Mouse (Mus musculus) erythroblast, embryonic 14.5 days (primary cell): ENCODE measurements around the gene Hlx. TPM values are rescaled to one million over a fixed set of nuclear protein-coding genes. Genes with fewer than 3 reads are reported as not detected.
A peak's percentile ranks its signal among the peaks of the same experiment; 100 is the strongest.

Source experiments
- H3K27me3 ChIP-seq: 2 replicates; pipeline ENCODE4 v1.6.1; 2012; ENCODE audit warnings: inconsistent platforms; ENCODE audit not compliant: control insufficient read depth
- H3K36me3 ChIP-seq: 2 replicates; pipeline ENCODE4 v1.6.1; 2012; ENCODE audit warnings: mild to moderate bottlenecking, inconsistent platforms; ENCODE audit not compliant: control insufficient read depth
- H3K4me1 ChIP-seq: 2 replicates; pipeline ENCODE4 v1.6.1; 2012; ENCODE audit warnings: inconsistent platforms; ENCODE audit not compliant: control insufficient read depth
- H3K4me3 ChIP-seq: replicated peaks from 2 replicates; pipeline ENCODE3; 2012; ENCODE audit warnings: moderate library complexity, mild to moderate bottlenecking, inconsistent platforms
- H3K9me3 ChIP-seq: 2 replicates; pipeline ENCODE4 v1.6.1; 2012; ENCODE audit warnings: low read length, inconsistent platforms, mixed read lengths; ENCODE audit not compliant: control insufficient read depth
- GATA1 ChIP-seq: IDR thresholded peaks from 2 replicates; pipeline ENCODE4 v1.6.1; 2012; ENCODE audit warnings: low read length, inconsistent platforms, mixed read lengths
- TAL1 ChIP-seq: IDR thresholded peaks from 3 replicates; pipeline ENCODE4 v1.6.1; 2012; ENCODE audit warnings: low read length, inconsistent platforms, mixed read lengths
- polyA plus RNA-seq: library from polyadenylated mRNA; stranded (reverse); fragments of >175 nt; gene quantifications from 2 replicates; pipeline ENCODE4 v1.2.3, GENCODE M21; 2012

Hlx gene
- 0.64 and 0.76 TPM in 2 replicates for polyA plus RNA-seq

DNA sequence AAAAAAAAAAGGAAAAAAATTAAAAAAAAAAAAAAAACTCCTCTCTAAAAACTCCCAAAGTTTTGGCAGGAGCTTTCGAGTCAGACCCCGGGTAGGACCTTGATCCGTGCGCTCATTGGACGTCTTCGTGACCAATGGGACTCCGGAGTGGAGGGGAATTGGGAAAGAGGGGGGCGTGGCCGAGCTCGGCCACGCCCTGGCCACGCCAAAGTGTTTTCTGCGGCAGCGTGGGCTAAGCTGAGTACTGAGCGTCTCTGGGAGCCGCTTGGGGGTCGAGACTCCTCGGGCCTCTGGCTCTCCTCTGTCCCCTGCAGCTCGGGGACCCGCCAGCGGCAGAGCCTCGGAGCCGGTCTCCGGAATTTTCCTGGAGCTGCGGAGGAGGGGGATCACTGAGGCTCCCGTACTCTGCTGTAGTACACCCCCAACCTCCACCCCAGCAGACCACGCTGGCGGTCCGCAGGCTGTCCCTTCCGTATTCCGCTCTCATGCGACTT, at the start of gene Hlx:
Hlx (minus strand) TSS at position 64 of the 494 bp plus-strand sequence.
- Histone ChIP-seq H3K4me1 (peaks cover 20% of the 10 kb centered on the region), H3K9me3 (peaks cover 21% of the 10 kb centered on the region; the same call in 1 of the 2 replicates), H3K36me3 (no peaks in the 10 kb centered on the region), H3K27me3 (peaks cover 100% of the 10 kb centered on the region), H3K4me3 (peak within 1 kb of the TSS; percentile 64)
- TF ChIP-seq GATA1 (no peak), TAL1 (no peak)

GRCm38 (mm10) chr1:184782161-184782513, 49.7 kb upstream of the Hlx start:
- Histone ChIP-seq H3K36me3 (no peaks in the 10 kb centered on the region), H3K4me3 (no peak overlapping the region), H3K9me3 (no peaks in the 10 kb centered on the region), H3K4me1 (peaks cover 24% of the 10 kb centered on the region), H3K27me3 (peaks cover 1% of the 10 kb centered on the region; the same call in 1 of the 2 replicates)
- TF ChIP-seq GATA1 (no peak), TAL1 (no peak)

DNA sequence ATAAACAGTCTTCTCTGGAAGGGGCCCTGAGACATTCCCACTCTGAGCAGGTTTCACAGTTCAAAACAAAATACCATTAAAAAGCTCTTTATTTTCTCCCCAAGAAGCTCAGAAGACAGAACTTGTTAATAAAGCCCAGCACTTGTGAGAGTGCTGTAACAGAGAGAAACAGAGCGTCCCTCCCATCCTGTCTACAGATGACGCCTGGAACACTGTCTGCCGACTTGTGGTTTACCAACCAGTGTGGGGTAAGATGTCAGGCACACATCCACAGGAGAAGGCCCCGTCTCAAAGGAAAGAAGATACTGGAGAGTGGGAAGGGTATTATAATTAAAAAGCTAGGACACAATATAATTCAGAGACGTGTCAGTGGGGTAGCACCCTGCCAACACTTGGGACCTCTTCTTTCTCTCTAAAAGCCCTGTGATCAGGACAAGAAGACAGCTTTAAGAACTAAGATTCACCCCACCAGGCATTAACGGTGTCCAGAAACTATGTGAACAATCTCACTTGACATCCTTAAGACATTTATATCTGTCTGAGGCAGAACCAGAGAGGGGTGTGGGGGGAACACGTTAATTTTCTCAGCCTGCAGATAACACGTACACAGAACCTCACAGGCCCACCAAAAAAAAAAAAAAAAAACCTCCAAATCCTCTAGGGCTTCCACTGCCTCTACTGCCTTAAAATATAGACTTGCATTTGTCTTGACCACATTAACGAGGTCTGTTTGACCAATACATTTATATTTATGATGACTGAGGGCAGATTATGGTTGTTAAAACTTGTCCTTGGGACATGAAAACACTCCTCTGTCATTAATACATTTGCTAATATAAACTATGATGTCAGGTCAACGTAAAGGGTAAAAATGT, 49.1 kb upstream of the Hlx start:
- no peaks in the 10 kb centered on the region for H3K36me3 ChIP-seq
- no peaks in the 10 kb centered on the region for H3K9me3 ChIP-seq
- H3K4me3 ChIP-seq: no peak overlapping the region
- no peak for TF ChIP-seq TAL1
- no peak for TF ChIP-seq GATA1
- peaks cover 22% of the 10 kb centered on the region for H3K4me1 ChIP-seq
- peaks cover 2% of the 10 kb centered on the region; the same call in 1 of the 2 replicates for H3K27me3 ChIP-seq

DNA sequence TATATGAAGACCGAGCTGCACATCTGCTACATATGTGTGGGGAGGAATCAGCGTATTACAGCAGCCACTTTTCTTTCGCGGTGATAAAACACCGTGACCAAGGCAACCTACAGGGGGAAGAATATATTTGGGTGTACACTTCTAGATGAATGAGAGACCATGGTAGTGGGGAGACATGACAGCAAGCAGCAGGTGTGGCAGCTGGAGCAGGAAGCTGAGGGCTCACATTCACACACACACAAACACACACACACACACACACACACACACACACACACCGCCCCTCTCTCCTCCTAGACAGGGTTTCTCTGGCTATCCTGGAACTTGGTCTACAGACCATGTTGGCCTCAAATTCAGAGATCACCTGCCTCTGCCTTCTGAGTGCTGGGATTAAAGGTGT, 45.7 kb upstream of the Hlx start:
- Histone ChIP-seq H3K36me3 (no peaks in the 10 kb centered on the region), H3K4me3 (no peak overlapping the region), H3K4me1 (peaks cover 22% of the 10 kb centered on the region), H3K27me3 (peaks cover 2% of the 10 kb centered on the region; the same call in 1 of the 2 replicates), H3K9me3 (no peaks in the 10 kb centered on the region)
- TF ChIP-seq GATA1 (no peak), TAL1 (no peak)

GRCm38 (mm10) chr1:184777061-184777795, 44.8 kb upstream of the Hlx start:
- H3K9me3 ChIP-seq: no peaks in the 10 kb centered on the region
- no peaks in the 10 kb centered on the region for H3K36me3 ChIP-seq
- H3K4me1 ChIP-seq: peaks cover 15% of the 10 kb centered on the region
- TF ChIP-seq TAL1: no peak
- no peak for TF ChIP-seq GATA1
- peaks cover 3% of the 10 kb centered on the region for H3K27me3 ChIP-seq
- H3K4me3 ChIP-seq: no peak overlapping the region

DNA sequence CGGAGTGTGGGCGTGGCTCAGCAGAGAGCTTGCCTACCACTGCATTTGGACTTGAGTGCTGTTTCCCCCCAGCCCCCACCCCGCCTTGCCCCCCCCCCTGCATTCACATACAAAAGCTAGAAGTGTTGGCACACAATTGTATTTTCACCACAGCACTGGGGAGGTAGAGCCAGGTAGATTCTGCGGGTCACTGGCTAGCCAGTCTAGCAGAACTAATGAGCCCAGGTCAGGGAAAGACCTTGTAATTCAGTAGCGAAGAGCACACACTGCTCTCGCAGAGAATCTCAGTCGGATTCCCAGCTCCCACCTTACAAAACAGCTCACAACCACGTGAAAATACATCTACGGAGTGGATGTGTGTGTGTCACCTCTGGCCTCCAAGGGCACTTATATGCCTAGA, 42.9 kb upstream of the Hlx start:
- no peaks in the 10 kb centered on the region for H3K9me3 ChIP-seq
- H3K4me3 ChIP-seq: no peak overlapping the region
- no peaks in the 10 kb centered on the region for H3K36me3 ChIP-seq
- TF ChIP-seq GATA1 (no peak), TAL1 (no peak)
- 0 out of 2 replicates have a peak, but pooled peaks cover 3% of the 10 kb centered on the region for H3K4me1 ChIP-seq
- H3K27me3 ChIP-seq: peaks cover 5% of the 10 kb centered on the region

DNA sequence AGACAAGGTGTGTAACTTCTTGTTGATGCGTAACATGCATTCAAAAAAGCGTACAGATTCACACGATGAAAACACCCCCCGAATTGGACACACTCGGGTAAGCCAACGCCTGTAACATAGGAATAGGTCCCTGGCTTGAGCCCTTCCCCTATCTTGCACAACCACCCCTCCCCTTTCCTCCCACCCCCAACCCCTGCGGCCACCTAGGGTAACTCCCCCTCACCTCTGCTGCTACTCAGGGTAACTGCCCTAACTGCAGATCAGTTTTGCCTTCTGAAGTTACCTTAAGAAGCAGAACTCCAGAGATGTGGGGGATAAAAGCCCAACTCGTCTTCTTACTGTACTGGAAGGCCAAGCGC, 39.5 kb upstream of the Hlx start:
- H3K9me3 ChIP-seq: no peaks in the 10 kb centered on the region
- H3K4me1 ChIP-seq: 0 out of 2 replicates have a peak, but pooled peaks cover 3% of the 10 kb centered on the region
- peaks cover 3% of the 10 kb centered on the region; the same call in 1 of the 2 replicates for H3K27me3 ChIP-seq
- H3K4me3 ChIP-seq: no peak overlapping the region
- no peak for TF ChIP-seq GATA1
- TF ChIP-seq TAL1: no peak
- H3K36me3 ChIP-seq: no peaks in the 10 kb centered on the region

DNA sequence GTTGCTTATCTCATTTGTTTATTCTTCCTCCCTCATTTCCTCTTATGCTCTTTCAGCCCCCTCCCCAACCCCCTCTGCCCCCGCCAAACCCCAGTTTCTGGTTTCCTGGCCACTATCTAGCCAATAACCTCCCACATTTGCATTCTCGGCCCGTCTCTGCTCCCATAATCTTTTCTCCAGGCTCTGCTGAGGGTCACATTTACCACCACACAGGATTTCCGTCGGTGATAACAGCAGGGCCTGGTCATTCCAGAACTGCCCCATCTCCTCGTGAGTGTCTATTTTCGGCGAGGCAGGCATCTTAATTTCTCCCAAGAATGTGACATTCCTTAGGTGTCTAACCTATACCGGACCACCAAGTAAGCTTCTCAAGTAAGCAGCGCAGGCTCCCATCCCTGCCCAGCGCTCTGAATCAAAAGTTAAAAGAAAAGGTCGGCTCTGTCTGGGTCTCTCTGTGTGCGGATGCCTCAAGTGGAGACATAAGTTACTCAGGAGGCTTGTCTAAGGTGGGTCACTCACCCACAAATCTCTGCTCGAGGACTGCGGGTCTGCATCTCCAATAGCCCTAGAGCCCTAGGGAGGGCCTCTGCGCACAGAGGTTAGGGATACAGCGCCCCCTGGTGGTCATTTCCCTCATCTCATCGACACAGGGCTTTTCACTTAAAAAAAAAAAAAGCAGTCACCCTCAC, 38.9 kb upstream of the Hlx start:
- Histone ChIP-seq H3K4me1 (0 out of 2 replicates have a peak, but pooled peaks cover 3% of the 10 kb centered on the region), H3K9me3 (no peaks in the 10 kb centered on the region), H3K27me3 (peaks cover 3% of the 10 kb centered on the region; the same call in 1 of the 2 replicates), H3K36me3 (no peaks in the 10 kb centered on the region), H3K4me3 (no peak overlapping the region)
- TF ChIP-seq GATA1: no peak
- TF ChIP-seq TAL1: no peak
